Mouse (Mus musculus): ENCODE measurements at regions not wholly inside any gene's neighbourhood (a gene's known extent, or its start where the extent isn't known, plus 50 kb on each side); places are given as distances from the start of the nearest gene placed in this dataset.

DNA sequence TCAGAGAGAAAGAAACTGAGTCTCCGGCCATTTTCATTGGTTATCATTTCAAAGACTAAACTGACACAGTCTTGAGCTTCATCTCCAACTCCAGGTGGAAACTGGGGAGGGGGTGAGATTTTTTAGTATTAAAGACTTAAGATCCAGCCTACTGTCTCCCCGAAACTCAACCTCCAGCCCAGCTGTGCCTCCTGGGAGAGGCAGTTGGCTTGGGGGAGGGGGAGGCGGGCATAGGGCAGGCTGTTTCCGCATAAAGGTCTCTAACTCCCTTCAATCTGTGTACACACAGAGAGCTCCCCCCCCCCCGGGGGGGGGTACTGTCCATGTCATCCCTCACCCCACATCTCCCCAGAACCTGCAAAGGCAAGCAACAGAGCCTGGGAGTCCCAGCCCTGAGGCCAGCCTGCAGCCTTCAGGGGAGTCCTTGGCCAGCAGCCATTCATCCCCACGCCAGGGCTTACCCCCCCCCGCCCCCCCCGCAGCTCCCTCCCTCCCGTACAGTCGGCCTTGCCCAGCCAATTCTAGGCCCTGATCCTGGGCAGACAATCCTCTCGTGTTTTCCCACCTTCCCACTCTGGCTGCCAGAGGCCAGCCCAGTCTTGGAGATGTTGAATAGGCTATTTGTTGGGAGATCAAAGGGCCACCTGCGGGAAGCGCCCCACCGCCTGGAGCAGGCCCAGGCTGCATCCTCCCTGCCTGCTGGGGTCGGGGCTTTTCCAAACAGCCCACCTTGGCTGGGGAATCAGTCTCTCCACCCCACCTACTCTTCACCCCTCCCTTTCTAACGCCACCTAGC is 245.2 kb downstream of the Bcl11b start:
- DNase-seq (ENCODE audit: low spot score in 2 of 2) = no peak

DNA sequence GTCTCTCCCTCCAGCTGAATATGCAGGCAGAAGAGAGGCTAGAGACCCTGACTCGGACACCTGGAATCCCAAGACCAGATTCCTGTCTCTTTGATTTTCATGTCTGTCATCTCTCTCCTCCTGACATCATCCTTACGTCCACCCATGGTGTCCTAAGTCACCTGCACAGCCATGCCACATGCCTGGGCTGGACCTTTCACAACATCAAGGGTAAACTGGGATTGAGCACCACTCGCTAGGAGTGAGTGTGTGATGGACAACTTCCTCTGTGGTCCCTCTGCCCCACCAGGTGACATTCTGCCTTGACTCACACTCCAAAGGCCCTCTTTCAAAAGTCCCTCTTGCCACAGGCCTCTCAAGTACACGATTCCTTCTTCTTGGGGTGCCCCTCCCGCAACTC is 244.1 kb downstream of the Bcl11b start:
- no peak for DNase-seq (ENCODE audit: low spot score in 2 of 2)

DNA sequence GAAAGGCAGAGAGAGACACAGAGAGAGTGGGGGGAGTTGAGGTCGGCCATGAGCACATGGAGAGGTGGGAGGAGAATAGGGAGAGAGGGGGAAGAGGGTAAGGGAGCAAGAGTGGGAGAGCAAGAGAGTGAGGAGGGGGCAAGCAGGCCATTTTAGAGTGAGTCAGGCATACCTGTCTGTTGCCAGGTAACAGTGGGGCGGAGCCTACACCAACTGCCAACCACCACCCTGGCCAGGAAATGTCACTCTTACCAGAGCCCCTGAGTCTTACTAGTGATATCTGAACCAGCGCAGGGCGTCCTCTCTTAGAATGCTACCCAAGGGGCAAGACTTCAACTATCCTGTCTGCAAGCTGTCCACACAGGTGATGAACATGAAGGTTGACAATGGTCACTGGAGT is 243.5 kb downstream of the Bcl11b start:
- no peak for DNase-seq (ENCODE audit: low spot score in 2 of 2)

DNA sequence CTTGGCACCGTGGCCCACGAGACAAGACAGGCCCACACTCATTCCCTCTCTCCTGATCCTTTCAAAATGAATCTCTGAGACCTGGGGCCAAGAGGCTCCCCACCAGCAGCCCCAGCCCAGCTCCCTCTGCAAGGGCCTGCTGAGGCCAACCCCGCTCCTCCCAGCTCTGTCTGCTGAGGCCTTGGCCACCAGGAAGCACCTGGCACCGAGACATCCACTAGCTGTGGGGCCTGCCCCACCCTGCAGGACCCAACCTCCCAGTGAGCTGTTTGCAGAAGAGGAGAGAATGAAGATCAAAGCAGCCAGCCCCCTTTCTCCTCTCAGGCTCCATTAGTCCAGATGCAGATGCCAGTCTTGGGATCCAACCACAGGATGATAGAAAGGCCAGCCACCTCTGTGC is 241.3 kb downstream of the Bcl11b start:
- DNase-seq (ENCODE audit: low spot score in 2 of 2) = no peak

DNA sequence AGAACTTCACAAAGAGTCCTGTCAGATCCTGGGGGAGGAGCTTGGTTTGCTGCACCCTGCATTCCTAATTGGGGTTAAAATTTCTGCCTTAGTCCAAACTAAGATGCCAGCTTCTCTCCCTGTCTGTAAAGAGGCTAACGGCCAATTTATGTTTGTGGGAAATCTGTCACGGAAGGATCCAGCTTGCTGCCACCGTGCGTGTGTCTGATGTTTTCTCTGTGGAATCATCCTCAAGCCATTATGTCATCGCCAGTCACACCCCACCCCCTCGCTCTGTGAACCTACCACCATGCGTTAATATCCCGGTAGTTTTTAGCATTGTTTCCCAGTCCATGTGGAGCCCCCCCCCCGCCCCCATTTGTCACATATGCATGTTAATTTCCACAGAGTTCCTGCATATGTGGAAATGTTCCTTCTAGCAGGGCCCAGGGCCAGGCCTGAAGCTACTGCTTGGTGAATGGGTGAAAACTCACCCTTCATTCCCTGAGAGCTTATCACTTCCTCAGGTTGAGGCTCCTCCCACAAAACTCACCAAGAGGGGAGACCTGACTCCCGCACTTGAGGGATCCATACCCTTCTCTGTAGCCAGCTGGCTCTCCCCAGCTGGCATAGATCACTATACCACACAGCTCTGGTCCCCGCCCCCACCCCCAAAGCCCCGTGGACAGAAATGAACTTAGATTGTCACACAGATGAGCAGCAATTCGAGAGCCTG is 233.4 kb downstream of the Bcl11b start:
- DNase-seq (ENCODE audit: low spot score in 2 of 2) = no peak

DNA sequence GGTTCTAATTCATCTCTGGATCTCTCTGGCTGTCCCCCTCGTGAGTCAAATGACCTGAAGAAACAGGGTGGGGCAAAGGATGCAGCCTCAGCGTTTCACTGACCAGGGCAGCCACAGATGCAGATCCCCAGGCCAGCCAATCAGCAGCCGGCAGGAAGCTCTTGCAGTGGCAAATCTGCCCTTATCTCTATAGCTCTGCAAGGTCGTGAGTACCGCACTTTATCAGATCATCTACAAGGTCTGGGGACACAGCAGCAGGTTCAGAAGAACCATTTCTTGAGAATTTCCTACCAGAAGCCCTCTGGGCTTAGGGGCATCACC is 232.9 kb downstream of the Bcl11b start:
- DNase-seq (ENCODE audit: low spot score in 2 of 2) = no peak

DNA sequence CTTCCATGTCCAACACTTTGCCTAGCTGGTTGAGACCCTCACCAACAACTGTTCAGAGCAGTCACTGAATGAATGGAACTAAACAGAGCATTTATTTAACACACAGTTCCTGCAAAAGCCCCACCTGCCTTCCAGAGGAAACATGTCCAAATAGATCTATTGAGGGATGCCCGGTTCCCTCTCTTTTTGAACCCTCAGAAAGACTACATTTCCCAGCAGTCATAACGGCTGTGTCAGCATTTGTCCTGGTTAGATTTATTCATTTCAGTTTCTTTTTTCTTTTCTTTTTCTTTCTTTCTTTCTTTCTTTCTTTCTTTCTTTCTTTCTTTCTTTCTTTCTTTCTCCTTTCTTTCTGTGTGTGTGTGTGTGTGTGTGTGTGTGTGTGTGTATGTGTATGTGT is 232.1 kb downstream of the Bcl11b start:
- no peak for DNase-seq (ENCODE audit: low spot score in 2 of 2)

DNA sequence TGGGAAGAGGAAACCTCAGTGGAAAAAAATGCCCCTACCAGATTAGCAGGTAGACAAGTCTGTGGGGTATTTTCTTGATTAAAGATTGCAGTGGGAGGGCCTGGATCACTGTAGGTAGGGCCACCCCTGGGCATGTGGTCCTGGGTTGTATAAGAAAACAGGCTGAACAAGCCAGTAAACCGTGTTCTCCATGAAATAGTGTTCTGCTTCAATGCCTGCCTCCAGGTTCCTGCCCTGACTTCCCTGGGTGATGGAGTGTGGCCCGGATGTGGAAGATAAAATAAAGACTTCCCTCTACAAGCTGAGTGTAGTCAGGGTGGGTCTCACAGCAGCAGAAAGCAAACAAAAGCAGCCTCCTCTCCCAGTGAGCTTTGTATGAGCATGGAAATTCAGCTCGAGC is 231.6 kb downstream of the Bcl11b start:
- no peak for DNase-seq (ENCODE audit: low spot score in 2 of 2)

DNA sequence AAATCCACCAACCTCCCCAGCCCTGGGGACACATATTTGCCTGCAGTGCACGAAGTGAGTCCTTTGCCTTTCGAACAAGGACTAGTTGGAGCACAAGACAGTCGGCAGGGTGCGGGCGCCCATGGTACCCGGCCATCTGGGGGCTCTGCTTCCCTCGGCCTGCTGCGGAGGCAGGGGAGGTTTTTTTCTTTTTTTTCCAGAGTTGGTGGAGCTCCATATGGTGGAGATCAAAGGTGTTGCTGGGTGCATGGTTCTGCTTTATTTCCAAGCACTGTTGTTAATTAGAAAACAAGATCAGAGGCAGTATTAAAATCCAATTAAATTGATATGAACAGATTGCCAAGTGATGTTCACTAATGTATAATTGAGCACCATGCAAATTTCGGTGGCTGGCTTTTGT is 225.4 kb downstream of the Bcl11b start:
- peak in 1 of 2 experiments; percentile 36 for DNase-seq (ENCODE audit: low spot score in 2 of 2)

DNA sequence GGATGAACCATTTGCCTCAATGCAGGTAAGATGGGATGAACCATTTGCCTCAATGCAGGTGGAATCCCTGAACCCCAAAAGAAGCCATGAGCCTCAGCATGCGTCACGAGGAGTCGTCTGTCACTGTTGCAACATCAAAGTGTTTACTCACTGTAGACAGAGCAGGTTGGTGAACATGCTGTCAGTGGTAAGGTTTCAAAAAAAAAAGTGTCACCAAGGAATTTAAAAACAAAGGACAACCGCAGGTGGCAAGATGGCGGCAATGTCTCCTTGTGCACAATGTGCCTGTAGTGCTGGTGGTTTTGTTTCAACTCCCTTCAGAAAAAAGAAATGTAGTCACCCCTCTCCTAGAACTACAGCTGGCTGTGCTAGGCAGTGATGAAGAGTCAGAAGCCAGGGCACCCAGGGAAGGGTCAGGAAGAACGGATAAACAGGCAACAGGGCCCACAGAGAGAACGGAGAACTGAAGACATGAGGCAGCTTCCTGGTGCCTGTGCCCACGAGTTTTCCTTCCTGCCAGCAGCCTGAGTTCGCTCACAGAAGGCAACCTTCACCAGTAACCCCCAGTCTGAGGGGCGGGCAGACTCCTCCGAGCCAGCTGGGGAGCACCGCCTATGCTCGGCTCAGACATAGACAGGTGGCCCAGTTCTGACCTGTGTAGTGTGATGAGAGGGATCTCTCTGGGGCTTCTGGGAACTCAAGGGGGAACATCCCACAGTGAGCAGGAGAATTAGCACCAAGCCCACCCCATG is 223.9 kb downstream of the Bcl11b start:
- no peak for DNase-seq (ENCODE audit: low spot score in 2 of 2)

DNA sequence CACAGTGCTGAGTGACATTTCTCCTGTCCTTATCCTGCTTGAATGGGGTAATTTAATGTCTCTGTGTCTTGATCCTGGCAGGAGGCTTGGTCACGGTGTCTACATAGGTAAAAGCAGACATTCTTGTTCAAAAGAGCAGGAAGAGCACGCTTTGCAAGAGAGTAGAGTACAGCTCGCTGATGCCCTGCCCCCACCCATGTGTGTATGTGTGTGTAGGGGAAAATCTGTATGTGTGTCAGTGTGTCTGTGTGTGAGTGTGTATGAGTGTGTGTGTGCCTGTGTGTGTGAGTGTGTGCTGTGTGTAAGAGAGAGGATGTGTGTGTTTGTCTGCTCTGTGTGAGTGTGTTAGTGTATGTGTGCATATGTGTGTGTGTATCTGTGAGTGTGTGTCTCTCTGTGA is 221.3 kb downstream of the Bcl11b start:
- no peak for DNase-seq (ENCODE audit: low spot score in 2 of 2)

DNA sequence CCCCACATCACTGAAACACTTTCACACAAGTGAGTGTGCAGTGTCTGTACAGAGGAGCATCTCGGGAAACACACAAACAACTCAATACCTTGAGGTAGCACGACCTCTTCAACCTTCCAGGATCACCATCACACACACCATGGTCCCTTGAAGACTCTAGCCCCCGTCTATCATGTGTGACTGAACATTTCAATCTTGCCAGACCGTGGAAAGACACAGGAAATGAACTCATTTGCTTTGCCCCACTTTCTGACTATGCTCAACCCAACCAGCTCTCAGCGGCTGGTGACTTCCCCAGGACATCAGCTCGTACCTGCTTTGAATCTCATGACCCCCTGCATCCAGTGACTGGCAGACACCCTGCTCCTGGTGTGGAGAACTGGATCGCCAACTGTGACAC is 219.6 kb downstream of the Bcl11b start:
- no peak for DNase-seq (ENCODE audit: low spot score in 2 of 2)

DNA sequence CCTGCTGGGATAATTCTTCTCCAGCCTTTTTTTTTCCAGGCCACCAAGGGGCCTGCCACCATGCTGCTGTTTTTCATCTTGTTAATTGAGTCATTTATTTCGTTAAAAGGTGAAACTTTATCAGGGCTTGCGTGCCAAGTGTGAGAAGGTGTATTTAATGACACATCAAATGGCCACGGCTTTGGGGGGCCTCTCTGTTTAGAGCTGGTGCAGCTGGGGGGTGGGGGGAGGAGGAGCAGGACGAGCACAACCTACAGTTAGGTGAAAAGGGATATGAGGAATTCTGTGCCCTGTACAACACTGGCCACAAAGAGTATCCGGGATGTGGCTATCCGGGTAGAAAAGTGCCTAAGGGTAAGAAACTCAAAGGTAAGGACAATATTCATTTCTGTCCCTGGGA is 213.6 kb downstream of the Bcl11b start:
- no peak for DNase-seq (ENCODE audit: low spot score in 2 of 2)

DNA sequence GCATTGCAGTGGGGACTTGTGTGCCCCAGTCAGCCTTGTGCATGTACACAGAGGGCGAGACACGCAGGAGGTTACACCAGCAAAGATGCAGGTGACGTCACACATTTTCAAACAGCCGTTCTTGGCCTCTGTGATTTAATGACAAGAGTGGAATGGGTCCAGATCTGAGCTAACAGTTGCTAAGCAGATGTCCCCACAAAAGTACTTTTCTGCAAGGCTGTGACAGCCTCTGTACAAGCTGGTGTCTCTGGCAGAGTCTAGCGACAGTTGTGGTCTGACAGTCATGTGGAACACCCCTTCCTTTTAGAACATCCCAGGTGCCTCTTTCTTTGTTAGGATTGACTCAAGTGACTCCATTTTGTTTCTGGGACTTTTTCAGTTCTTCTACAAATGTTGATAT is 203.1 kb downstream of the Bcl11b start:
- peak; percentile 40 to 59 for DNase-seq (ENCODE audit: low spot score in 2 of 2)

DNA sequence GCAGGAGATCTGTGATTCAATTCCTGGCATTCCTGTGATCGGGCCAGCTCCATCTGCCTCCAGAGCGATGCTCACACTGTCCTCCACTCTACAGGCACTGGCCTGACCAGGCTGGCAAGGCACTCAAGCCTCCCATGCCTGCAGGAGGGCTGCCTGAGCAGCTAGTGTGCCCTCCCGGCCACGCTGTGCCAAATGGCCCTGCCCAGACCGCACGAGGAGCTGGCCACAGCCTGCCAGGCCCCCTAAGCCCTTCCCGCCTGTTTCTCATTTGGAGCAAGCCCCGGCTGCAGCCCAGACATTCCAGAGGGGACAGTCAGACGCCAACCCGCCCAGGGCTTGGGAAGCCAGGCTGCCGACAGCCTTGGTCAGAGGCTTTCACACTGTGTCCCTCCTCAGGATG is 195.8 kb downstream of the Bcl11b start:
- DNase-seq (ENCODE audit: low spot score in 2 of 2) = no peak

DNA sequence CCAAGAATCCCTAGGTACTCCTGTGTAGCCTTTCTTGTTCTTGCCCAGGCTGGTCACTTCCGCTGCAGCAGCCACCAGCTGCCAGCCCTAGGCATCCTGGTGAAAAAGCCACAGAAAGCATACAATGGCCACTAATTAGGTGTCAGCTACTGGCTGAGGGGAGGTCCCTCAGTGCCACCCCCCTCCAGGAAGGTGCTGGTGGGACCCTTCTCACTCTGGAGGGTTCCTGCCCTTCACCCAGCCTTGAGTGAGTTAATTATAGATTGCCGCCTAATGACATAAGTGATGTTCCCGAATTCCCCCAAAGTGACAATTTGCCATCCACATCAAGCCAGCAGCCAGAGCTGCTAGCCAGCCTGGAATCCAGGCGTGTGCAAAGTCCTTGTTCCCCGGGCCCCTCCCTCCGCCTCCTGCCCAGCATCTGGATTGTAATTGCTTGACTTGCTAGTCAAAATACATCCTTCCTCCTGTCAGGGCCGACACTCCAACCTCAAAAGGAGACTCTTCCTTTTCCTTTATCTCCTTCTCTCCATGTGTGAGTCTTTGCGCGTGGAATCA is 195.2 kb downstream of the Bcl11b start:
- no peak for DNase-seq (ENCODE audit: low spot score in 2 of 2)

DNA sequence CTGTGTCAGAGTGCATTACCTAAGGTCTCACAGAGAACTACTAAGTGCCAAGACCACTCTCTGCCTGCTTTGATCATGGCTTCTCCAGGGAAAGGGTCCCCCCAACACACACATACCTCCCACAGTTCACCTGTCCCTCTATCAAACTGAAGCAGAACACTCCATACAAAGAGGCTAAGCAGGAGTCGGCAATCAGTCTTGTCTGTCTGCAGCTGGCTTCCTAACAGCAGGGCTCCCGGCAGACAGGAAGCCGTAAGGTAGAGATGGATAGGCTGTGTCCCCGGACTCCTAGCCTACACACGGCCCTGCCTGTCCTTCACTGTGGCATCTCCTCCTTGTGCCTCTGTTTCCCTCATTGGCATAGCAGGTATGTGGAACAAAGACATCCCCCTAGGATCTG is 192.2 kb downstream of the Bcl11b start:
- no peak for DNase-seq (ENCODE audit: low spot score in 2 of 2)

DNA sequence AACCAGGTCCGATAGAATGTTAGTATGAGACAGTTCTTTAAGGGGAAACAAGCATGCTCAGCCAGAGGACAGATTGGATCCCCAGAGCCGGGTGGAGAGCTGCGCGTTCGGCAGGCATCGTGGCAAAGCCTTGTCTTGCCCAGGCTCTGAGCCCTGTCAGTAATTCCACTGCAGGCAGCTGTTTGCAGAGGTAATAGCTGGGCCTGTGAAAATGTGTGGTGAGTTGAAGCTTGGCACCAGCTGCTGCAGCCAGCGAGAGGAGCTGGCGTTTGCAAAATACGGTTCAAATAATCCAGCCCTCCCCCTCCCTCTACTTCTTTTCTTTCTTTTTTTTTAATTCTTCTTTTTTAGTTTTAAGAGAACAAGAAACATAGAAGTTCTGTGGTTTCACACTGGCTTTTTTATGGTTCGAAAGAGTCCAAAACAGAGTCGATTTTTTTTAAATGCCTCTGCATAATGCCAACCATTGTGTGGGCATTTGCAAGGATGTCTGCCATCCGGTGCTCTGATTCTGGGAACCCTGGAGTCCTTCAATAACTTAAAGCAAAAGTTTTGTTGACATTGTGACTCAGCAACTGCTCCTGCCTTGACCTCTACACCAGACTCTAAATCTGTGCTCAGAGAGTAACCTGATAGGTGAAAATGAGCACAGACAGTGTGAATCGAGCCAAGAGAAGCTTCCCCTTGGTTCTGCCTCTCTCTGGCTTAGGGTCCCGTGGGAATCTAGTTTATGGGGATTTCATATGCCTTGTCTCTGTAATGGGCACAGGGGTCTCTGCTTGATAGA is 190.7 kb downstream of the Bcl11b start:
- DNase-seq (ENCODE audit: low spot score in 2 of 2) = no peak

DNA sequence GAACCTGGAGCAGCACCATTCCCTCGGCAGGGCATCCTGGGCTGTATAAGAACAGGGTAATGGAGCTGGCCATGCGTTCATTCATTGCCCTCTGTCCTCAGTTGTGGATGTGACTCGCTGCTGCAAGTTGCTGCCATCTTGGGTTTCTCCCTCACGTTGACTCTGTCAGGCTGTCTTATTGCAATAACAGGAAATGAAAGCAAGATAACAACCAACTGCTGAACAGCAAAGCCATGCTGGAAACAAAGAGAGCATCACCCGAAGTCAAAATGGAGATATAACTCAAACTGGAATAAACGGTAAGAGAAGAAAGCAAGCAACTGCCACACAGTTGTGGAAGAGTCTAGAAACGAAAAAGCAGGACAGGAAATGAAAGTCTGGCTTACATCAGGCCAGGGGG is 188.5 kb downstream of the Bcl11b start:
- DNase-seq (ENCODE audit: low spot score in 2 of 2) = no peak

DNA sequence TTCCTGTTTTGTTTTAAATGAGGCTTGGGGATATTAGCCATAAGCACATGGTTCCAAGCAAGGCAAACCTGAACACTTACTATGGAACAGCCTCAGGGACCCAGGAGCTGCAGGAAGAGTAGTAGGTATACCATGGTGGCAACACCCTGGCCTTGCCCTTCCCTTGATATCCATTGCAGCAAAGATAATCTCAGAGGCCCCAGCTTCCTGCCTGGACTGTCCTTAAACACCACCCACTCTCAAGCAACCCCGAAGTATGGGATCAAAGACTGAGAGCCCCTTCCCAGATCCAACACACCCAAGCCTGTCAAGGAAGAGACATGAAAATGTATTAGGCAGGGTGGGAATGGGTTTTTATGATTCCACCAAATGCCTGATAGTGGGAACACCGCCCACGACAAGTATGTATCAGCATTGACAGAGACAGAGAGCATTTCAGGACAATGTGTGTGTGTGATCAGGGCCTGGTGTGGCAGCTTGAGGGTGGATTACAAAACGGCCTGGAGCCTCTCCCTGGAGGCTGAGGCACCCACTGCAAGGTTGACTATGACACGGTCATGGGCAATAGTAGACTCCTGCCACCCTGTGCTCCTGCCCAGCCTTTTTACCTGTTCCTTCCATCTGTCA is 179.5 kb downstream of the Bcl11b start:
- DNase-seq (ENCODE audit: low spot score in 2 of 2) = peak; percentile 48 to 72

DNA sequence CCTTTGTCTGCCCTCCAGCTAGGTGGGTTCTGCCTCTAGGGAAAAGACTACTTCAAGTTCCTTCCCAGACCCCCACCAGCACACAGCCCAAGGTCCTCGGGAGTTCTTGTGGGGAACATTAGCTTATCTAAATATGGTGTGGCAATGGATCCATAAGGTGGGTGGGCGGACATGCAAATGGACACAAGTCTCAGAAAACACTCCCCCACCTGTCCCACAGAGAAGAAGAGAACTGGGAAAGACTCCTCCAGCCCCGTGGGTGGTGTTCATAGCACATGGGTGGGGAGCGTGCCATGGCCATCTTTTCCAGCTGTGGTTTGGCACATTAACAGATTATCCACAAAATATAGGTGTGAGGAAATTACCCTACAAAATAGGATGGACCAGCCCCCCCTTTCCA is 177.5 kb downstream of the Bcl11b start:
- DNase-seq (ENCODE audit: low spot score in 2 of 2) = peak; percentile 28 to 43
